Mouse (Mus musculus): ENCODE results near the gene Itga3.
"Not testable (repeated sequence)": the region's sequence is repeated elsewhere in the genome, so short reads cannot be mapped to it uniquely, and the experiment has no call there.

Itga3 gene

GRCm38 (mm10) chr11:95033617-95034016, 43.0 kb downstream of the Itga3 start:
- no peak for DNase-seq (ENCODE audit: low read depth, low spot score)

GRCm38 (mm10) chr11:95032945-95033344, 43.7 kb downstream of the Itga3 start:
- DNase-seq (ENCODE audit: low read depth, low spot score), result no peak

- no peak for DNase-seq (ENCODE audit: low read depth, low spot score)
Observed at GRCm38 (mm10) chr11:95027850-95028470, 48.6 kb downstream of the Itga3 start.

- DNase-seq (ENCODE audit: low read depth, low spot score), result no peak
Observed at GRCm38 (mm10) chr11:95026849-95027248, 49.8 kb downstream of the Itga3 start.

GRCm38 (mm10) chr11:95026090-95026542, 50.5 kb downstream of the Itga3 start:
- no peak for DNase-seq (ENCODE audit: low read depth, low spot score)

- DNase-seq (ENCODE audit: low read depth, low spot score), result no peak
Observed at GRCm38 (mm10) chr11:95025227-95026012, 51.2 kb downstream of the Itga3 start.

GRCm38 (mm10) chr11:95024439-95025184, 52.0 kb downstream of the Itga3 start:
- DNase-seq (ENCODE audit: low read depth, low spot score), result peak; percentile 26

- DNase-seq (ENCODE audit: low read depth, low spot score), result no peak
Observed at GRCm38 (mm10) chr11:95023481-95023880, 53.1 kb downstream of the Itga3 start.

- DNase-seq (ENCODE audit: low read depth, low spot score), result no peak
Observed at GRCm38 (mm10) chr11:95022237-95022992, 54.2 kb downstream of the Itga3 start.

GRCm38 (mm10) chr11:95015484-95015883, 61.1 kb downstream of the Itga3 start:
- no peak for DNase-seq (ENCODE audit: low read depth, low spot score)

- DNase-seq (ENCODE audit: low read depth, low spot score), result no peak
Observed at GRCm38 (mm10) chr11:95012487-95012886, 64.1 kb downstream of the Itga3 start.

GRCm38 (mm10) chr11:95012075-95012474, 64.5 kb downstream of the Itga3 start:
- DNase-seq (ENCODE audit: low read depth, low spot score), result no peak

- no peak for DNase-seq (ENCODE audit: low read depth, low spot score)
Observed at GRCm38 (mm10) chr11:95011416-95011815, 65.2 kb downstream of the Itga3 start.

- not testable (repeated sequence) for DNase-seq (ENCODE audit: low read depth, low spot score)
Observed at GRCm38 (mm10) chr11:95010841-95011403, 65.7 kb downstream of the Itga3 start.

- no peak for DNase-seq (ENCODE audit: low read depth, low spot score)
Observed at GRCm38 (mm10) chr11:95010141-95010739, 66.4 kb downstream of the Itga3 start.

GRCm38 (mm10) chr11:95009629-95010014, 67.0 kb downstream of the Itga3 start, which contains the start of gene Samd14:
Gene Samd14 (plus strand): TSS chr11:95009879.
- DNase-seq (ENCODE audit: low read depth, low spot score), result no peak

GRCm38 (mm10) chr11:95008661-95009628, 67.7 kb downstream of the Itga3 start:
- DNase-seq (ENCODE audit: low read depth, low spot score), result no peak

- no peak for DNase-seq (ENCODE audit: low read depth, low spot score)
Observed at GRCm38 (mm10) chr11:95007418-95007817, 69.2 kb downstream of the Itga3 start.

- peak; percentile 69 for DNase-seq (ENCODE audit: low read depth, low spot score)
Observed at GRCm38 (mm10) chr11:95006525-95007219, 69.9 kb downstream of the Itga3 start.
